Mouse (Mus musculus) liver, embryonic 14.5 days (tissue): ENCODE measurements at regions not wholly inside any gene's neighbourhood (a gene's known extent, or its start where the extent isn't known, plus 50 kb on each side); places are given as distances from the start of the nearest gene placed in this dataset.

Source experiments
- ATAC-seq: fragments of 200-750 bp; cut with Nextera tagmentation; 2 replicates; pipeline ENCODE4 v1.8.0; 2017; ENCODE audit warnings: moderate number of reproducible peaks, mild to moderate bottlenecking, moderate library complexity; ENCODE audit not compliant: insufficient read depth
- DNase-seq, 3 experiments: peaks; one replicate each; pipeline ENCODE4 v3.0.0-alpha.2; 2012 to 2013; ENCODE audit warnings: low read depth in 3 of 3, low spot score in 3 of 3
- H3K27ac ChIP-seq: fragments of 300-500 bp; sonication (generic); 2 replicates; pipeline ENCODE4 v1.5.1; 2014; ENCODE audit warnings: moderate library complexity, mild to moderate bottlenecking, control low read depth, inconsistent platforms
- H3K27me3 ChIP-seq: fragments of 300-500 bp; sonication (generic); 2 replicates; pipeline ENCODE4 v1.6.1; 2014; ENCODE audit warnings: mild to moderate bottlenecking, low read length, moderate library complexity; ENCODE audit not compliant: control insufficient read depth, insufficient read depth
- H3K36me3 ChIP-seq: fragments of 300-500 bp; sonication (generic); replicated peaks from 2 replicates; pipeline ENCODE4 v1.6.1; 2014; ENCODE audit warnings: low read depth; ENCODE audit not compliant: control insufficient read depth, insufficient read depth
- H3K4me1 ChIP-seq, 2 experiments: fragments of 200-500 bp in 1 of 2; fragments of 300-500 bp in 1 of 2; sonication (generic) in 1 of 2; replicated peaks; 2 replicates each; pipeline ENCODE4 v1.6.1; 2012 to 2014; ENCODE audit warnings: antibody characterized with exemption in 1 of 2, inconsistent platforms in 1 of 2, low read length in 1 of 2; ENCODE audit not compliant: control insufficient read depth in 2 of 2, insufficient read depth in 2 of 2
- H3K4me2 ChIP-seq: fragments of 300-500 bp; sonication (generic); 2 replicates; pipeline ENCODE4 v1.6.1; 2014; ENCODE audit warnings: low read depth, mild to moderate bottlenecking, control low read depth, moderate library complexity
- H3K4me3 ChIP-seq, 2 experiments: fragments of 200-500 bp in 1 of 2; fragments of 300-500 bp in 1 of 2; sonication (generic) in 1 of 2; 2 replicates each; pipeline ENCODE4 v1.5.1; 2012 to 2014; ENCODE audit warnings: low read depth in 2 of 2, low read length in 2 of 2, mild to moderate bottlenecking in 2 of 2, control low read depth in 1 of 2, inconsistent platforms in 1 of 2, moderate library complexity in 1 of 2; ENCODE audit not compliant: insufficient read depth in 1 of 2
- H3K9ac ChIP-seq: fragments of 300-500 bp; sonication (generic); replicated peaks from 2 replicates; pipeline ENCODE4 v1.6.1; 2014; ENCODE audit warnings: mild to moderate bottlenecking, control low read depth, moderate library complexity
- H3K9me3 ChIP-seq: fragments of 300-500 bp; sonication (generic); 2 replicates; pipeline ENCODE4 v1.6.1; 2016; ENCODE audit warnings: low read length, mixed read lengths; ENCODE audit not compliant: control insufficient read depth
- CTCF ChIP-seq: IDR thresholded peaks from 2 replicates; pipeline ENCODE4 v1.5.1; 2016; ENCODE audit warnings: antibody characterized with exemption, low read depth, control low read depth
- EP300 ChIP-seq: IDR thresholded peaks from 2 replicates; pipeline ENCODE4 v1.6.1; 2016; ENCODE audit warnings: antibody characterized with exemption, low read depth
- WGBS: fragments of 180-500 bp; shearing (Covaris S2); extraction: QIAGEN DNeasy Blood & Tissue Kit; methylation state at CpG from one replicate; pipeline ENCODE4 v1.1.7; 2014; ENCODE audit not compliant: insufficient replicate concordance; 5-methylcytosine and 5-hydroxymethylcytosine counted together

GRCm38 (mm10) chr2:47334406-47335113 lies 1479.3 kb upstream of the Acvr2a start:
- Histone ChIP-seq H3K27me3 (no peaks in the 10 kb centered on the region), H3K4me1 (no peaks in the 10 kb centered on the region), H3K27ac (no peak overlapping the region), H3K4me2 (no peak overlapping the region), H3K36me3 (no peaks in the 10 kb centered on the region), H3K9ac (no peak overlapping the region), H3K4me3 (no peak overlapping the region), H3K9me3 (no peaks in the 10 kb centered on the region)
- WGBS = 58% methylated on average over 8 of the region's 8 CpGs
- no peak for DNase-seq
- ATAC-seq = no peak
- TF ChIP-seq CTCF (no peak), EP300 (no peak)

GRCm38 (mm10) chr2:47363476-47363875 lies 1450.4 kb upstream of the Acvr2a start:
- Histone ChIP-seq H3K27me3 (no peaks in the 10 kb centered on the region), H3K9ac (no peak overlapping the region), H3K4me1 (no peaks in the 10 kb centered on the region), H3K4me3 (no peak overlapping the region), H3K4me2 (no peak overlapping the region), H3K27ac (no peak overlapping the region), H3K36me3 (no peaks in the 10 kb centered on the region), H3K9me3 (no peaks in the 10 kb centered on the region)
- ATAC-seq (no peak), DNase-seq (no peak)
- TF ChIP-seq CTCF (no peak), EP300 (no peak)
- 43% methylated on average over 1 of the region's 1 CpGs for WGBS

GRCm38 (mm10) chr2:47368296-47368695 lies 1445.6 kb upstream of the Acvr2a start:
- DNase-seq (no peak), ATAC-seq (no peak)
- no peaks in the 10 kb centered on the region for H3K36me3 ChIP-seq
- H3K27me3 ChIP-seq = no peaks in the 10 kb centered on the region
- no peak overlapping the region for H3K9ac ChIP-seq
- H3K4me2 ChIP-seq = no peak overlapping the region
- TF ChIP-seq EP300 = no peak
- H3K27ac ChIP-seq = no peak overlapping the region
- H3K4me3 ChIP-seq = no peak overlapping the region
- no peaks in the 10 kb centered on the region for H3K4me1 ChIP-seq
- no peaks in the 10 kb centered on the region for H3K9me3 ChIP-seq
